ENCODE assay signal across 9 mouse cellular contexts in the genomic region with DNA sequence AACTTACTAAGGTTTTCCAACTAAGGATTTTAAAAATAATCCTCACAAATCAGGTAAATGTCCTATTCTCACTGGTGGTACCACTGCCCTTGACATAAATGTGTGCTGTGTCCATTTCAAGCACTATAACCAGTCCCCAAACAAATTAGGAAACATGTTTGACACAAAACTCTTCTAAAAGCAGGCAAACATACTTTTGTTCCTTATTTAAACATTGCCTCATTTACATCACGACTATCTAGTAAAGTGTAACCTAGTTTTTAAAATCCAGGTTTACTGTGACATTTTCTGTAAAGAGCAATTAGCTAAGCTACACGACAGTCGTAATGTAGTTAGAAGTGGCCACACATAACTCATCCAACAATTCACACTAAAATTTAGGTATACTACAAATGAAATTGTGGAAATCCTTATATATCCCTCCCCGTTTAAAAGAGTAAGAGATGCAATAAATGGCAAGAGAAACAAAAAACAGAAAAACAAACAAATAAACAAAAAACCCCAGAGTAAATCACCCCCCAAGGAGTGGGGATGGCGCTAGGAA. TPM values are rescaled to one million over a fixed set of nuclear protein-coding genes. Genes with fewer than 3 reads are reported as not detected.
DNase-seq lines count a peak whose midpoint lies in the region; ATAC-seq and TF ChIP-seq lines count a peak whose summit lies in the region.
"Had no signal": no experiment of that assay in that cellular context is flagged by ENCODE, and none has a peak within 500 bp of the region (broad histone marks: within the 10 kb centered on the region; RNA-seq: fewer than 3 reads in every experiment).

No protein-coding gene starts in this region.

- ATAC-seq in intestine, embryonic 14.5 days (replicated peaks; ENCODE audit: low FRiP score, low TSS enrichment, low read depth), result no peak
- no peak for ATAC-seq in erythroid progenitor cell, adult 5-6 weeks (replicated peaks; ENCODE audit: low FRiP score, poor library complexity, severe bottlenecking)

- peak overlapping the region; percentile 69 for H3K4me2 ChIP-seq in intestine, embryonic 14.5 days (ENCODE audit: low read length)

- H3K27ac ChIP-seq in layer of hippocampus, adult 2 months, result peak overlapping the region; percentile 84; the same call in 1 of the 2 replicates
- H3K27ac ChIP-seq in intestine, embryonic 14.5 days (ENCODE audit: low read depth), result no peak overlapping the region

- peak overlapping the region; percentile 90 for H3K9ac ChIP-seq in intestine, embryonic 14.5 days (ENCODE audit: low read length)

- DNase-seq in layer of hippocampus, adult 2 months (ENCODE audit: low spot score in 2 of 2), result no peak
- no peak for DNase-seq in layer of hippocampus, postnatal 36 days
- DNase-seq in c-Kit-positive CD71-negative TER-119-negative erythroid progenitor cells, embryonic 14.5 days (ENCODE audit: low read depth), result peak; percentile 7
- DNase-seq in intestine, embryonic 14.5 days (ENCODE audit: low spot score), result no peak
- peak; percentile 30 for DNase-seq in naive thymus-derived CD4-positive, alpha-beta T cell, adult 2 months (ENCODE audit: low read depth)
- no peak for DNase-seq in layer of hippocampus, adult 18-20 months (ENCODE audit: low spot score in 2 of 2)
- no peak for DNase-seq in thymus, postnatal 0 days (ENCODE audit: low spot score)
- DNase-seq: cerebellum, adult 11-12 months had no signal

- no peaks in the 10 kb centered on the region for H3K27me3 ChIP-seq in intestine, embryonic 14.5 days (replicated peaks; ENCODE audit: control insufficient read depth, insufficient read depth, low read length)

- no peaks in the 10 kb centered on the region for H3K9me3 ChIP-seq in intestine, embryonic 14.5 days (ENCODE audit: control insufficient read depth, low read length)

- H3K4me3 ChIP-seq in layer of hippocampus, adult 2 months, result peak overlapping the region; percentile 77
- peak overlapping the region; percentile 93 for H3K4me3 ChIP-seq in intestine, embryonic 14.5 days (ENCODE audit: low read depth, low read length)

- TF ChIP-seq CTCF in layer of hippocampus, adult 2 months (conservative IDR thresholded peaks at IDR 0.05), result no peak

- 4% methylated on average over 5 of the region's 5 CpGs for WGBS in intestine, embryonic 14.5 days

- peaks cover under 1% of the 10 kb centered on the region for H3K36me3 ChIP-seq in intestine, embryonic 14.5 days (ENCODE audit: control insufficient read depth, insufficient read depth, low read length)

- H3K4me1 ChIP-seq in intestine, embryonic 14.5 days (replicated peaks; ENCODE audit: control insufficient read depth, insufficient read depth, low read length), result no peaks in the 10 kb centered on the region

RNA-seq across cellular contexts. Expression of a gene that starts 0.9 kb away (rescaled TPM):
- 10 to 100 TPM; 22.6 to 26.0 TPM for total RNA-seq in layer of hippocampus, adult 2 months (2021)
- 10 to 100 TPM; 25.5 to 27.1 TPM for total RNA-seq in layer of hippocampus, postnatal 36 days (2021)
- 29.4 and 31.7 TPM in 2 replicates for polyA plus RNA-seq in intestine, embryonic 14.5 days (2014; fragmentation: Nextera tagmentation; extraction: Ambion mirVana)
- total RNA-seq in erythroid progenitor cell, adult 5-6 weeks (2015; ENCODE audit: low replicate concordance), result 8.8 and 12.3 TPM in 2 replicates
- total RNA-seq in erythroid progenitor cell, adult 5-6 weeks (2017; ENCODE audit: low replicate concordance), result 6.0 and 6.4 TPM in 2 replicates
- total RNA-seq in layer of hippocampus, adult 18-20 months (2021), result 10 to 100 TPM; 19.7 to 20.2 TPM
- polyA plus RNA-seq in thymus, postnatal 0 days (2015; fragmentation: Nextera tagmentation; extraction: Ambion mirVana), result 37.9 and 38.8 TPM in 2 replicates

Comparison
In these comparisons a context has a peak if more than half of its experiments do, and no peak if none do; other contexts are left out.
1. DNase-seq: peak in c-Kit-positive CD71-negative TER-119-negative erythroid progenitor cells, embryonic 14.5 days (single experiment) and naive thymus-derived CD4-positive, alpha-beta T cell, adult 2 months (single experiment); none in layer of hippocampus, adult 2 months (0 of 2), layer of hippocampus, postnatal 36 days (0 of 2), intestine, embryonic 14.5 days (single experiment), layer of hippocampus, adult 18-20 months (0 of 2) and thymus, postnatal 0 days (single experiment).